Mouse (Mus musculus): ENCODE results near the gene Aldh5a1.

Gene Aldh5a1

DNA sequence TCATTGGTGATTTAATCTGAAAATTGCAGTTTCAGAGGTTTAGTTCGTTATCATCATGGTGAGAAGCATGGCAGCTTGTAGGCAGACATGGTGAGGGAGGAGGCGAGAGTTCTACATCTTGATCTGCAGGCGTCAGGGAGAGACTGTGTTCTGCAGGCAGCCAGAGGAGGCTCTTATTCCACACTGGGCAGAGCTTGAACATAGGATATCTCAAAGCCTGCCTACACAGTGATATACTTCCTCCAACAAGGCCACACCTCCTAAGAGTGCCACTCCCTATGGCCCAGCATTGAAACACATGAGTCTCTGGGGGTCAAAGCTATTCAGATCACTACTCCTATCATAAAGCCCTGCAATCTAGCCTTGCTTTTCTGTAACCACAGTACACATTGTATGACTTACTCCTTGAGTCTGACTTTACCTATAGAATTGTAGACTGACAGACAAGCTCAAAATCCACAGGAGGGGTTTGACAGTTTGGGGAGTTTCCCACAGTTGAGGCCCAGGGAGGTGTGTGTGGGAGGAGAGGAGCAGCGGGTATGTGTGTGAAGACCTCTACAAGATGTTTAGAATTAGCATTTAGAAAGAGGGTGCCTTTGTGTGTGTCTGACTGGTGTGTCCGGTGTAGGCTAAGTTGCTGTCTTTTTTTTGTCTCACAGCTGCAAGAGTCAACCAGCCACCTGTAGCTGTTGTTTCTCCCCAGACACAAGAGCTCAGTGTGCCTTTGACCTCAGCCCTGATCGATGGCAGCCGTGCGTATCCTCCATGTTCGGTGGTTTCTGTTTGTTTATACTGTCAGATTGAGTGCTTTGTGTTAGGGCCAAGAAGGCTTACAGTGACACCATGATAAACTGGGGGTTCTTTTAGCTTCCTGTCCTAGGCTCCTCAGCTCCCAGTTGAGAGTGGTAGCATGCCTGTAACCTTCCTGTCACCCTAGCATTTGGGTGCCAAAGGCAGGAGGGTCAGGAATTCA is 70.7 kb downstream of the Aldh5a1 start:
- DNase-seq (ENCODE audit: low spot score in 2 of 2): no peak

DNA sequence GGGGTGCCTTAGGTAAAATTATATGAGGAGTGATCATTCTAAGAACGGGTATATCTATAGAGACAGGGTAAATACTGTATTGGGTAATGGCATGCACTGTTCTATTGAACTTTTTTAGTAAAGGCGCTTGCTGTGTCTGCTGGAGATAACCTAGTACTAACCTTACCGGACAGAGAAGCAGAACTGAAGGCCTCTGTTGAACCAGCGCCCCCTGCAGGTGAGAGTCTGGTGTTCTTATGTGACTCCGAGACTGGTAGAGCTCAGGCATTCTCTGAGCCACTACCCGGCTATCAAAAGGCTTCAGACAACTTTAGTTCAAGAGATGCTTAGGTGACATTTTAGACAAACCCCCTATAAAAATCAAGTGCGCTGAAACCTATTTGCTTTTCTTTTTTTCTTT is 74.9 kb downstream of the Aldh5a1 start:
- DNase-seq (ENCODE audit: low spot score in 2 of 2): peak in 1 of 2 experiments; percentile 54

DNA sequence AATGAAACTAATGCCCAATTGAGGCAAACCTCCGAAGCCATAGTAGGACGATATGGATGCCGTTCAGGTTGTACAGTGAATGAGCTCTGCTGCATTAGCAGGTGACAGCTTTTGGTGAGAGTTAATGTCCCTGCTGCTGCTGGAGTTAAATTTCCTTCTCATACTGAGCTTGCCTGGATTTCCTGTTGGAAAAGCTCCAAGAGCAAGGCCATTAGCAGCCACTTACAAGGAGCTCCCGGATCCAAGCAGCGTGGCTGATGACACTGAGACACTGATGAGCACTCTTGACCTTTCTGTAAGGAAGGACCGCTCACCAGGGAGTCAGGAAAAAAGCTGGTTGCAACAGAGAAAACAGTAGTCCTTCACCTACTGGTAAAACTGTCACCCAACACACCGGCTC is 75.4 kb downstream of the Aldh5a1 start:
- DNase-seq (ENCODE audit: low spot score in 2 of 2): no peak

DNA sequence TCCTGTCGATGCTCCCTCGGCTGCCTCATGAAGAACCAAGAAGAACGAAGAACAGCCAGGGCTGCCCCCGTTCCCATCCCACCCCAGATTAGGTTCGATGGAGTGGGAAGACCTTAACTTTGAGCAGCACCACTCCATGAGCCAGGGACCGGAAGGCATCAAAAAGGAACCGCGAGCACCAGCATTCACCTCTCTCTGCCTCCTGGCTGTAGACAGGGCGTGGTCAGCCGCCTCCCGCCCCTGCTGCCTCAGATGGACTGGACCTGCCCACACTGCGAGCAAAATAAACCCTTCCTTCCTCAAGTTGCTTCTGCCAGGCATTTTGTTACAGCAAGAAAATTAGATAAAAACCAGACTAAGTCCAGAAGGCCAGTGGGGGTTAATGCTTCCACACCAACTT is 76.4 kb downstream of the Aldh5a1 start:
- no peak for DNase-seq (ENCODE audit: low spot score in 2 of 2)

DNA sequence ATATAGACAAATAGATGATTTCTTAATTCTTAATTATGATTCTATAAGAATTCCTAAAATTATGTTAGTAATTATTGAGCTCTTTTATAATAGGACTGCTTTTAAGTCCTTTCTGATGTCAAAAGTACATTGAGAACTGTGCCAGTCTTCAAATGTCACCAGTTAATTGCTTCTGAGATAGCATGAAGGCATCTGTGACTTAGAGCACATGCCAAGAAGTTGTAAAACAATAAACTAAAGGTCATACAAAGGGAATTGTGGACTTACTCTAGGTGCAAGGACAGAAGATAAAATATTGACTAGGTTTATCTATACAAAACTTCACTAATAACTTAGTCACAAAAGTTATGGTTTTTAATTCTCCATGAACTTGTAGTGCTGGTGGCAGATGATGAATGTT is 78.3 kb downstream of the Aldh5a1 start:
- no peak for DNase-seq (ENCODE audit: low spot score in 2 of 2)

All from left cerebral cortex, adult 9 months (tissue).